Mouse (Mus musculus) MEL (cell line): Measurements from ENCODE around the gene Slco1a6.

Experiments
- MAX ChIP-seq: IDR thresholded peaks from 2 replicates; pipeline ENCODE4 v1.6.1; 2011; ENCODE audit warnings: low read length, improper control_type of control experiment
- TBP ChIP-seq: IDR thresholded peaks from 2 replicates; pipeline ENCODE4 v1.8.0; 2011; ENCODE audit warnings: low read depth, low read length, improper control_type of control experiment

DNA sequence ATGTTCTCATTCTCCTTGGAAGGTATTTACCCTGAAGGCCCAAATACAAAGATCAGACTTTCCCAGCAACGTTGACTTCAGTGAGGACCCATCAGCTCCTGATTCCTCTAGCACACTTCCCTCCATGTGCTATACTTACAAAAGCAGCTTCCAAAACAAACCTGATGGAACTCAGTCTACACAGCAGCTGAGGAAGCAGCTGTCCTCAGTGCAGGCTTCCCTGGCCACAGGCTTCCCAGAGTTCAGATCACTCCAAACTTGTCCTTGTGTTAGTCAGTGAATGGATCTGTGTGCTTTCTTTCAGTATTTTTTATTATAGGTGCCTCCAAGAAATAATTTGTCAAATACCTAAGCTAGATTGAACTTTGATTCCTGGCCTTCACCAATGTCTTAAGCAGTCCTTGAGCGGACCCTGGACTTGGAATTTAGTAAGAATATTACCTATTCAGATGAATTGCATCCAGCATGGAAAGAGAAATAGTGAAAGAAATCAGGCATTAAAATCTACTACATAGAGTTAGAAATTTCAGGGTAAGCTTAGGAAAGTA is 22.4 kb downstream of the Slco1a6 start:
- TF ChIP-seq TBP (no peak), MAX (no peak)
